In genomic region chr1:61306296-61306695, GRCm38 (mm10) we compare ENCODE assay signal across 23 mouse cellular contexts.
A peak's percentile ranks its signal among the peaks of the same experiment; 100 is the strongest.
DNase-seq lines count a peak whose midpoint lies in the region; ATAC-seq and TF ChIP-seq lines count a peak whose summit lies in the region.
"Had no signal": no experiment of that assay in that cellular context is flagged by ENCODE, and none has a peak within 500 bp of the region (broad histone marks: within the 10 kb centered on the region; RNA-seq: fewer than 3 reads in every experiment).

No protein-coding gene starts in this region.

- no peak overlapping the region for H3K9ac ChIP-seq in kidney, embryonic 14.5 days (ENCODE audit: low read depth, low read length)
- H3K9ac ChIP-seq in kidney, postnatal 0 days (ENCODE audit: low read depth, low read length): no peak overlapping the region
- H3K9ac ChIP-seq: forebrain, embryonic 13.5 days; heart, embryonic 12.5 days; heart, embryonic 15.5 days; hindbrain, embryonic 12.5 days; hindbrain, embryonic 15.5 days had no signal

- H3K4me3 ChIP-seq in kidney, embryonic 14.5 days (ENCODE audit: low read length): no peak overlapping the region
- H3K4me3 ChIP-seq in kidney, postnatal 0 days (replicated peaks; ENCODE audit: low read depth, low read length): no peak overlapping the region
- H3K4me3 ChIP-seq in limb, embryonic 10.5 days: no peak overlapping the region
- H3K4me3 ChIP-seq: forebrain, embryonic 10.5 days; forebrain, embryonic 13.5 days; heart, embryonic 12.5 days; heart, embryonic 15.5 days; hindbrain, embryonic 12.5 days; hindbrain, embryonic 15.5 days had no signal

- H3K4me1 ChIP-seq in kidney, embryonic 14.5 days (ENCODE audit: control insufficient read depth, insufficient read depth, low read length): 0 out of 2 replicates have a peak, but pooled peaks cover 2% of the 10 kb centered on the region
- H3K4me1 ChIP-seq in kidney, postnatal 0 days (replicated peaks; ENCODE audit: insufficient read depth, low read length): no peaks in the 10 kb centered on the region
- peaks cover 53% of the 10 kb centered on the region for H3K4me1 ChIP-seq in limb, embryonic 10.5 days

- H3K27ac ChIP-seq in kidney, embryonic 14.5 days (ENCODE audit: low read depth, low read length): no peak overlapping the region
- H3K27ac ChIP-seq in kidney, postnatal 0 days: no peak overlapping the region
- H3K27ac ChIP-seq in limb, embryonic 10.5 days: peak overlapping the region; percentile 1; the same call in 1 of the 2 replicates
- H3K27ac ChIP-seq: forebrain, embryonic 10.5 days; forebrain, embryonic 13.5 days; heart, embryonic 15.5 days; hindbrain, embryonic 12.5 days; hindbrain, embryonic 15.5 days had no signal

- H3K9me3 ChIP-seq in kidney, embryonic 14.5 days (ENCODE audit: control insufficient read depth, low read length): no peaks in the 10 kb centered on the region
- no peaks in the 10 kb centered on the region for H3K9me3 ChIP-seq in kidney, postnatal 0 days (replicated peaks; ENCODE audit: low read length)
- no peaks in the 10 kb centered on the region for H3K9me3 ChIP-seq in limb, embryonic 10.5 days (replicated peaks)
- H3K9me3 ChIP-seq: forebrain, embryonic 10.5 days; forebrain, embryonic 13.5 days; heart, embryonic 12.5 days; heart, embryonic 15.5 days; hindbrain, embryonic 12.5 days; hindbrain, embryonic 15.5 days had no signal

- H3K36me3 ChIP-seq in kidney, embryonic 14.5 days (ENCODE audit: control insufficient read depth, insufficient read depth, low read length): no peaks in the 10 kb centered on the region
- no peaks in the 10 kb centered on the region for H3K36me3 ChIP-seq in kidney, postnatal 0 days (ENCODE audit: insufficient read depth, low read length)
- no peaks in the 10 kb centered on the region for H3K36me3 ChIP-seq in limb, embryonic 10.5 days
- H3K36me3 ChIP-seq: forebrain, embryonic 10.5 days; heart, embryonic 12.5 days; heart, embryonic 15.5 days; hindbrain, embryonic 12.5 days; hindbrain, embryonic 15.5 days had no signal

- TF ChIP-seq CTCF in kidney, postnatal 0 days (IDR thresholded peaks at IDR 0.05; ENCODE audit: low read depth): no peak

- no peak for DNase-seq in kidney, postnatal 14 days
- DNase-seq in kidney, postnatal 0 days (ENCODE audit: low spot score): peak; percentile 13
- no peak for DNase-seq in kidney, adult 18-20 months
- no peak for DNase-seq in limb, embryonic 10.5 days (ENCODE audit: low spot score)
- peak; percentile 32 for DNase-seq in retina, embryonic 14.5 days (ENCODE audit: low spot score)
- DNase-seq in c-Kit-positive CD71-positive TER-119-positive erythroid progenitor cells, embryonic 14.5 days (ENCODE audit: low spot score): no peak
- DNase-seq: adrenal gland, adult 2 months; adrenal gland, postnatal 14 days; cerebellum, adult 11-12 months; cerebellum, adult 8-10 months; gastrocnemius, postnatal 10 days; gastrocnemius, postnatal 36 days; heart, postnatal 10 days; heart, postnatal 36 days had no signal

- ATAC-seq in kidney, embryonic 14.5 days (ENCODE audit: low FRiP score, low TSS enrichment): peak; percentile 60; the same call in 1 of the 2 replicates
- no peak for ATAC-seq in kidney, postnatal 0 days (replicated peaks; ENCODE audit: low FRiP score, low read depth)
- ATAC-seq: CD4-positive, CD25-positive, alpha-beta regulatory T cell, adult 4 months; forebrain, embryonic 13.5 days; forebrain, embryonic 16.5 days had no signal

- no peaks in the 10 kb centered on the region for H3K27me3 ChIP-seq in kidney, embryonic 14.5 days (ENCODE audit: control insufficient read depth, insufficient read depth, low read length)
- H3K27me3 ChIP-seq in kidney, postnatal 0 days (ENCODE audit: insufficient read depth, low read length): no peaks in the 10 kb centered on the region
- peaks cover 34% of the 10 kb centered on the region for H3K27me3 ChIP-seq in limb, embryonic 10.5 days (ENCODE audit: low read depth, poor library complexity, severe bottlenecking)
- H3K27me3 ChIP-seq: heart, embryonic 12.5 days; heart, embryonic 15.5 days; hindbrain, embryonic 15.5 days had no signal

- H3K4me2 ChIP-seq in kidney, embryonic 14.5 days (replicated peaks; ENCODE audit: low read depth, low read length): no peak overlapping the region
- H3K4me2 ChIP-seq in kidney, postnatal 0 days (ENCODE audit: low read length): no peak overlapping the region
- H3K4me2 ChIP-seq: forebrain, embryonic 13.5 days; heart, embryonic 12.5 days; heart, embryonic 15.5 days; hindbrain, embryonic 12.5 days; hindbrain, embryonic 15.5 days had no signal

- WGBS in kidney, embryonic 14.5 days: 50% methylated on average over 8 of the region's 8 CpGs
- WGBS in kidney, postnatal 0 days: 46% methylated on average over 8 of the region's 8 CpGs
- 56% methylated on average over 8 of the region's 8 CpGs for WGBS in limb, embryonic 10.5 days

Comparison
In these comparisons a context has a peak if more than half of its experiments do, and no peak if none do; other contexts are left out.
1. DNase-seq: peak in kidney, postnatal 0 days (single experiment) and retina, embryonic 14.5 days (single experiment); none in kidney, postnatal 14 days (single experiment), kidney, adult 18-20 months (single experiment), limb, embryonic 10.5 days (single experiment) and c-Kit-positive CD71-positive TER-119-positive erythroid progenitor cells, embryonic 14.5 days (single experiment).